Mouse (Mus musculus) liver, adult 2 months (tissue): Measurements from ENCODE around the gene Slco2b1. TPM values are rescaled to one million over a fixed set of nuclear protein-coding genes. Genes with fewer than 3 reads are reported as not detected.

ENCODE experiments used
- DNase-seq: peaks from one replicate; pipeline ENCODE4 v3.0.0-alpha.2; 2011; ENCODE audit warnings: low read depth, low spot score; ENCODE audit errors: extremely low read depth
- H3K27ac ChIP-seq: fragments of 200-500 bp; replicated peaks from 2 replicates; pipeline ENCODE4 v1.5.1; 2012; ENCODE audit warnings: low read depth, mild to moderate bottlenecking, control low read depth, inconsistent platforms, low read length; ENCODE audit not compliant: insufficient read depth
- H3K27me3 ChIP-seq: fragments of 200-500 bp; 2 replicates; pipeline ENCODE4 v1.6.1; 2012; ENCODE audit warnings: mild to moderate bottlenecking, moderate library complexity, low read length, inconsistent platforms; ENCODE audit not compliant: control insufficient read depth, insufficient read depth
- H3K36me3 ChIP-seq: fragments of 200-500 bp; 2 replicates; pipeline ENCODE4 v1.6.1; 2012; ENCODE audit warnings: low read length, inconsistent platforms; ENCODE audit not compliant: control insufficient read depth, insufficient read depth
- H3K4me1 ChIP-seq: fragments of 200-500 bp; 2 replicates; pipeline ENCODE4 v1.6.1; 2011; ENCODE audit warnings: low read length; ENCODE audit not compliant: control insufficient read depth, insufficient read depth
- H3K4me3 ChIP-seq: fragments of 200-500 bp; 2 replicates; pipeline ENCODE4 v1.5.1; 2011; ENCODE audit warnings: low read depth, mild to moderate bottlenecking, control low read depth, low read length, moderate library complexity; ENCODE audit not compliant: insufficient read depth
- H3K79me2 ChIP-seq: fragments of 200-500 bp; 2 replicates; pipeline ENCODE4 v1.6.1; 2012; ENCODE audit warnings: inconsistent platforms, mild to moderate bottlenecking, low read length, moderate library complexity; ENCODE audit not compliant: control insufficient read depth, insufficient read depth
- H3K9ac ChIP-seq: fragments of 200-500 bp; 2 replicates; pipeline ENCODE4 v1.6.1; 2012; ENCODE audit warnings: low read depth, mild to moderate bottlenecking, control low read depth, inconsistent platforms, low read length
- CTCF ChIP-seq: fragments of 200-500 bp; IDR thresholded peaks from 2 replicates; pipeline ENCODE4 v1.5.1; 2011; ENCODE audit warnings: low read depth, low read length, control low read depth
- POLR2A ChIP-seq: fragments of 200-500 bp; IDR thresholded peaks from 2 replicates; pipeline ENCODE4 v1.6.1; 2011; ENCODE audit warnings: low read length, control low read depth; ENCODE audit not compliant: insufficient read depth; ENCODE audit errors: extremely low read depth
- WGBS: fragments of 180-500 bp; shearing (Covaris S2); methylation state at CpG from one replicate; pipeline ENCODE4 v1.1.7; 2018; 5-methylcytosine and 5-hydroxymethylcytosine counted together
- polyA plus RNA-seq: library from polyadenylated mRNA; depleted of rRNA; stranded (reverse); fragments of >200 nt; gene quantifications from 2 replicates; pipeline ENCODE4 v1.2.3, GENCODE M21; 2012
- total RNA-seq: library from RNA; depleted of rRNA; stranded (reverse); fragments of >200 nt; gene quantifications from 2 replicates; pipeline ENCODE4 v1.2.3, GENCODE M21; 2014

Slco2b1 gene
- total and polyA plus RNA-seq, 2 experiments = 107 to 134 TPM

DNA sequence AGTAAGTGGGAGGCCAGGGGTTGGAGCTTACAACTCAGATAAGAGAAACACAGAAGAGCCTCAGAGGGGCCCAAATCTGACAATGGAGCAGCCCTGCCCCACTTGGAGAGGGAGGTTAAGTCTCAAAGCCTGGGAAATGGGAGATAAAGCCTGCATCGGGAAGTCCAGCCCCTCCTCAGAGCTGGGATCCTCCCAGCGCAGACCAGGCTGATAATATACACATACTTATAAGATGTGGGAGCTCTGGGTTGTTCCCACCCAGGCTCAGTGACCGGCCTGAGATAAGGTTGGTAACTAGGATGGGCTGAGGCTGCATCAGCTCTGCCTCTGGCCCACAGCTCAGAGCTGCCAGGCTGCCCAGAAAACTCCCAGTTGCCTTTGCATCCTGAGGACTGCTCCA lies 69.1 kb downstream of the Slco2b1 start:
- no peak overlapping the region for H3K9ac ChIP-seq
- 29% methylated on average over 3 of the region's 3 CpGs for WGBS
- H3K27me3 ChIP-seq = no peaks in the 10 kb centered on the region
- H3K4me3 ChIP-seq = no peak overlapping the region
- DNase-seq = no peak
- H3K27ac ChIP-seq = peak overlapping the region; percentile 76
- H3K4me1 ChIP-seq = no peaks in the 10 kb centered on the region
- no peaks in the 10 kb centered on the region for H3K36me3 ChIP-seq
- TF ChIP-seq CTCF = no peak
- no peak for TF ChIP-seq POLR2A
- no peaks in the 10 kb centered on the region for H3K79me2 ChIP-seq

DNA sequence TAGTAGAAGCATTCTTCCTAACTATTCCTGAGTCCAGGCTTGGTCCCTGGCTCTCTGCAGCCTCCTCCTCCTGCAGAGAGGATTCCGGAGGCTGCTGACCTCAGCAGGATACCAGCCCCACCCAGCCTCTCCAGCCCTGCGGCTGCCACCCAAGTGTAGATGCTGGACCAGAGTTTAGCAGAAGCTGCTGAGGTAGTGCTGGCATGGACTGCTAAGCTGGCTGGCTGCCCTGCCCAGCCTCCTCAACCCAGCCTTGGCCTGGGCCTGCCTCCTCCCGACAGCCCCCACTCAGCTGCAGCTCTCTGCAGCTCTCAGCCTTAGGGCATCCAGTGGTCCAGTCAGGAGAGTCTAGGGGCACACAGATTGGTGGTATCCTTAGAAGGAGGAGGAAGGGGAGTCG lies 69.9 kb downstream of the Slco2b1 start:
- Histone ChIP-seq H3K4me1 (no peaks in the 10 kb centered on the region), H3K79me2 (no peaks in the 10 kb centered on the region), H3K27ac (peak overlapping the region; percentile 76), H3K9ac (no peak overlapping the region), H3K4me3 (no peak overlapping the region), H3K27me3 (no peaks in the 10 kb centered on the region), H3K36me3 (no peaks in the 10 kb centered on the region)
- WGBS = 49% methylated on average over 4 of the region's 4 CpGs
- TF ChIP-seq POLR2A (no peak), CTCF (no peak)
- DNase-seq = no peak

DNA sequence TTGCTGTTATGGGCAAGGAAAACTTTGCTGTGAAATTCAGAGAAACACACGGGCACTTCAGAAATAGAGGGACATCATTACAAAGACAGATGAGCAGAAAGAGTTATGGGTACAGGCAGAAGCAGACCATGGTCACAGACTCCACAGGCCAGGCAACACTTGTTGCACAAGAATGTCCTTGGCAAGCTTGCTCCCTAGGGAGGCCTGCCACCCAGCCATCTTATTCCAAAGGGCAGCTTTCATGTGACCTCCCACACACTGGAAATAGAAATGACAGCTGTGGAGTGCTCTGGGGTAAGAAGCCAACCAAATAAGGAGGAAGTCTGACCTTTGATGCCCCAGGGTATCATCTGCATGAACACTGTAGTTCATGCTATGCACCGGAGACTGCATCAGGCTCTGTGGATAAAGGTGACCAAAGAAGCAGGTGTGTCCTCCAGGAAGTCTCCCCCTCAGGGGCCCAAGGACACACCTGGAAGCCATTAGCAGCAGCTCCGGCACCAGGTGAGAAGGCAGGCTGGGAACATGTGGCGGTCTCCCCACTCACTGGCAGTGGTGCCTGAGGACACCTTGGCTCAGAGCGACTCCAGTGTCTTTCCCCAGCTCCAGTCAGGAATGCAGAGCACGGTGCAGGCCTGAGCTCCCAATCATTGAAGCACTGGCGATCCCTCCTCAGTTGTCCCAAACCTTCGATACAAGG lies 77.0 kb downstream of the Slco2b1 start:
- Histone ChIP-seq H3K27ac (peak overlapping the region; percentile 29), H3K4me3 (no peak overlapping the region), H3K4me1 (peaks cover 14% of the 10 kb centered on the region), H3K79me2 (no peaks in the 10 kb centered on the region), H3K27me3 (no peaks in the 10 kb centered on the region), H3K9ac (no peak overlapping the region), H3K36me3 (no peaks in the 10 kb centered on the region)
- TF ChIP-seq POLR2A = no peak
- no peak for TF ChIP-seq CTCF
- WGBS = 67% methylated on average over 8 of the region's 8 CpGs
- peak; percentile 93 for DNase-seq

DNA sequence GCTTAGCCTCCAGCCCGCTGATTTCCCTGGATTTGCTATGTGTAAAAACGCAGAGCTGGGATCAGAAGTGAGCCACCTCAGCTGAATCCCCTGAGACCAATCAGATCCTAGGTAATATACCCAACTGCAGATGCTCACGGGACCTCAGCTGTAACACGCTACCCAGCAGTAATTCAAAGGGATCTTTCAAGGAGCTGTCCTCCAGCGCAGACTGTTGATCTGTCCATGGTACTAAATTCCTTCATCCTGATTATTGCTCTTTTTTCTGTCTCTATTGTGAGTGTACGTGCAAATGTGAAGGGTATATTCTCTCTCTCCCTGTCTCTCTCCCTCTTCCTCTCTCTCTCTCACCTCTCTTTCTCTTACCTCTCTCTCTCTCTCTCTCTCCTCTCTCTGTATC lies 78.9 kb downstream of the Slco2b1 start:
- 14% methylated on average over 6 of the region's 6 CpGs for WGBS
- TF ChIP-seq CTCF = no peak
- TF ChIP-seq POLR2A = no peak
- peaks cover 14% of the 10 kb centered on the region for H3K4me1 ChIP-seq
- no peaks in the 10 kb centered on the region for H3K36me3 ChIP-seq
- H3K27ac ChIP-seq = peak overlapping the region; percentile 27
- H3K9ac ChIP-seq = no peak overlapping the region
- no peak for DNase-seq
- no peak overlapping the region for H3K4me3 ChIP-seq
- H3K27me3 ChIP-seq = no peaks in the 10 kb centered on the region
- H3K79me2 ChIP-seq = no peaks in the 10 kb centered on the region

DNA sequence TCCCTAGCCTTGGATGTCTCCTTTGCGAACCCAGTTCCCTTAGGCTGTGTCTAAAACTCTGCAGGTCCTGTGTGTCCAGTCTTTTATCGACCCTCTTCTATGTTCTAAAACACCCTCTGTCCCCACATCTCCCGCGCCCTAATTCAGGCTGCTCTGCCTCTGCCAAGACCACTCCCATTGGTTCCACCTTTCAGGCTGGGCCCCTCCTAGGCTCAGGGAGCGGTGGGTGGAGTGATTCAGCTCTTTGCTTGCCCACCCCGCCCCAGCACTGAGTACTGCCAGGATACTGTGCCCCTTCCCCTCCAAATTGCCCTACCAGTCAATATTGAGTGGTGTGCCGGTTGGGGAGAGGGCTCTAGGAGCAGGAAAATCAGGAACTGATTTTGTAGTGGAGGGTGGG lies 83.8 kb downstream of the Slco2b1 start:
- H3K79me2 ChIP-seq = no peaks in the 10 kb centered on the region
- H3K9ac ChIP-seq = peak overlapping the region; percentile 8; the same call in 1 of the 2 replicates
- no peak for TF ChIP-seq POLR2A
- TF ChIP-seq CTCF = no peak
- peaks cover 6% of the 10 kb centered on the region; the same call in 1 of the 2 replicates for H3K27me3 ChIP-seq
- H3K36me3 ChIP-seq = no peaks in the 10 kb centered on the region
- H3K4me3 ChIP-seq = peak overlapping the region; percentile 72
- DNase-seq = no peak
- peak overlapping the region; percentile 60 for H3K27ac ChIP-seq
- WGBS = 16% methylated on average over 7 of the region's 7 CpGs
- H3K4me1 ChIP-seq = peaks cover 2% of the 10 kb centered on the region; the same call in 1 of the 2 replicates
